Mouse (Mus musculus) lung, adult 2 months (tissue): ENCODE data around the gene Ptpa.

ENCODE experiments used
- CTCF ChIP-seq: fragments of 200-500 bp; IDR thresholded peaks from 2 replicates; pipeline ENCODE4 v1.5.1; 2011; ENCODE audit warnings: mild to moderate bottlenecking, low read length, control low read depth; ENCODE audit not compliant: insufficient read depth
- POLR2A ChIP-seq: fragments of 200-500 bp; IDR thresholded peaks from 2 replicates; pipeline ENCODE4 v1.6.1; 2011; ENCODE audit warnings: low read depth, mild to moderate bottlenecking, control low read depth, low read length, borderline replicate concordance; ENCODE audit errors: extremely low read depth

- TF ChIP-seq CTCF (no peak), POLR2A (no peak)
These were observed 2.5 kb upstream of the Ptpa start for GRCm38 (mm10) chr2:30413038-30413973.
